Mouse (Mus musculus): Measurements from ENCODE around the gene Gpc4. TPM values are rescaled to one million over a fixed set of nuclear protein-coding genes. Genes with fewer than 3 reads are reported as not detected.

Gpc4 gene
- polyA plus RNA-seq, 1 experiment from 2014 or later = 5.1 TPM

DNA sequence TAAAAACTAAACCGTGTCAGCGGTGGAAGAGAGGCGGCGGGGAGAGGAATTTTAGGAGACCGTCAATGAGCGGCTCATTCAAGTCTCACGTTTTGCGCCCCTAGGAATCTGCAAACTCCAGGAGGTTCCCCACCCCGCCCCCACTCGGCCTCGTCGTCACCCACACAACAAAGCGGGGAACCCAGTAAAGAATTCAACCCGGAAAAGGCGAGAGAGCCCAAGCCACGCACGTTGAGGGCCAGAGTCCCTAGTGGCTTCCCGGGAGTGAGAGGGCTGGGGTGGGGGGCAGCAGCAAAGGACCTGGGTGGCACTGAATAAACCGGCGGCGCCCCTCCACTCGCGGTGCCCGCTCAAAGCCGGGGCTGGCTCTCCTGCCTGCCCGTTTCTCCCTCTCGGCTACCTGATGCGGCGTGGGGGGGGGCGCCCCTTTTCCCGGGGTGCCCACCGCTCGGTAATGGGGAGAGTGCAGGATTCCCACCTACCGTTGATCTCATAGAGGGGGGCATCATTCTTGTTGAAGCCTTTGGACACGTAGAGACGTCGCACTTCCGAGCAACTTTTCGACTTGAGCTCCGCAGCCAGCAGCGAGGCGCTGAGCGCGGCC lies 816 bp downstream of the Gpc4 start:
- peak overlapping the region; percentile 72 for H3K9ac ChIP-seq
- no peak for DNase-seq
- H3K4me2 ChIP-seq = peak overlapping the region; percentile 88
- peaks cover 13% of the 10 kb centered on the region; the same call in 1 of the 2 replicates for H3K4me1 ChIP-seq (replicated peaks)
- peaks cover 31% of the 10 kb centered on the region for H3K27me3 ChIP-seq
- H3K4me3 ChIP-seq (replicated peaks) = peak overlapping the region; percentile 64
- no peak overlapping the region for H3K27ac ChIP-seq
- H3K36me3 ChIP-seq = no peaks in the 10 kb centered on the region
- peak; percentile 18; the same call in 1 of the 2 replicates for ATAC-seq (ENCODE audit: low read depth)
- no peaks in the 10 kb centered on the region for H3K9me3 ChIP-seq (replicated peaks)
- WGBS (ENCODE audit: insufficient replicate concordance) = 13% methylated on average over 39 of the region's 44 CpGs

DNA sequence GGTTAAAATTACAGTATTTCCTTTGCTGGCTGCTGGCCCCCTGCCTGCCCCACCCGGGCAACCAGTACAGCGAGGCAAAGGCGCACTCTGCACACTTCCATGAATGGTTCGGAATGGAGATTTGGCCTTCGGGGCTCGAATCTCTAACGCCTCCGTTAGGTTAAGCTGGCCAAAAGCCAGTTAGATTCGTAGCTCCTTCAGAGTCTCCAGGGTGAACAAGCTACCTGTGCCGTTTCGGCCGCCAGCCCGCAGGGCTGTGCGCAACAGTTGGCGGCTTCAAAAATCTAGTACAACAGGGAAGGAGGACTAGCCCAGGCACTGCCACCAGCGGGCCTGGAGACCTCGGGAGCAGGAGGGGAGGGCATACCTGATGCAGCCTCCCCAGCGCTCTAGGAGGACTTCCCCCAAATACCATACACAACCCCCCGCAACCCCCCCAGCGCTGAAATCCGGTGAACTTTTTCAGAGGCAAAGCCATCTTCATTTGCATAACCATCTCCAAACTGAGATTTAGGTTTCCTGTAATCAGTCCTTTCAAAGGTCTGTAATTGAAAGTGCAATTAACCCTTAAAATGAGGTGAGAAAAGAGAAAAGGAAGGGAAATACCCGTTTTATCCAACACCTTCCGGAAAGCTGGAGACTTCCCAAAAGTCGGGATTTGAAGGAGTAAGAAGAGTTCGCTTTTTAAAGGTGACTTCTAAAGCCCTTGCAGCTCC lies 1.5 kb downstream of the Gpc4 start:
- H3K4me1 ChIP-seq (replicated peaks) = peaks cover 13% of the 10 kb centered on the region; the same call in 1 of the 2 replicates
- WGBS (ENCODE audit: insufficient replicate concordance) = 20% methylated on average over 25 of the region's 25 CpGs
- H3K9me3 ChIP-seq (replicated peaks) = no peaks in the 10 kb centered on the region
- peak overlapping the region; percentile 88 for H3K4me2 ChIP-seq
- H3K27ac ChIP-seq = no peak overlapping the region
- H3K9ac ChIP-seq = peak overlapping the region; percentile 72
- no peaks in the 10 kb centered on the region for H3K36me3 ChIP-seq
- H3K27me3 ChIP-seq = peaks cover 31% of the 10 kb centered on the region
- ATAC-seq (ENCODE audit: low read depth) (no peak), DNase-seq (no peak)
- peak overlapping the region; percentile 64 for H3K4me3 ChIP-seq (replicated peaks)

DNA sequence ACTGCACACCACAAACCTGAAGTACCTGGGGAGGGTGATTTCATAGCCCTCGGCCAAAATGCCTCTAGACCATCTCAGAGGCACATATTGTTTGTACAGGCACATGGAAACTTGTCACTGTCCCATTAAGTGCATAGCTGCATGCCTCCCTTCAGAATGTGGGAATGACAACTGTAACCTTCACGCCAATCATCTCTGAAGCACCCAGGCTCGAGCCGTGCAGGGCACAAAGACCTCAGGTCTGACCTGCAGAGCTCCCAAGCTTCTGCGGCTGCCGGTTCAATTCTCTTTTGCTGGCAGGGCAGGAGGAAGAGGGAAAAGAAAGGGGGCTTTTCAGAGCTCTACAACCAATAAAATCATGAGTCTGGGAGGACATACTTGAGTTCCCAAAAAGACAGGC lies 2.3 kb downstream of the Gpc4 start:
- ATAC-seq (ENCODE audit: low read depth) = no peak
- DNase-seq = no peak
- Histone ChIP-seq H3K27ac (no peak overlapping the region), H3K36me3 (no peaks in the 10 kb centered on the region), H3K4me2 (peak overlapping the region; percentile 88), H3K9ac (no peak overlapping the region), H3K4me3 (replicated peaks) (peak overlapping the region; percentile 64), H3K9me3 (replicated peaks) (no peaks in the 10 kb centered on the region), H3K4me1 (replicated peaks) (peaks cover 13% of the 10 kb centered on the region; the same call in 1 of the 2 replicates), H3K27me3 (peaks cover 31% of the 10 kb centered on the region)
- 30% methylated on average over 6 of the region's 6 CpGs for WGBS (ENCODE audit: insufficient replicate concordance)

DNA sequence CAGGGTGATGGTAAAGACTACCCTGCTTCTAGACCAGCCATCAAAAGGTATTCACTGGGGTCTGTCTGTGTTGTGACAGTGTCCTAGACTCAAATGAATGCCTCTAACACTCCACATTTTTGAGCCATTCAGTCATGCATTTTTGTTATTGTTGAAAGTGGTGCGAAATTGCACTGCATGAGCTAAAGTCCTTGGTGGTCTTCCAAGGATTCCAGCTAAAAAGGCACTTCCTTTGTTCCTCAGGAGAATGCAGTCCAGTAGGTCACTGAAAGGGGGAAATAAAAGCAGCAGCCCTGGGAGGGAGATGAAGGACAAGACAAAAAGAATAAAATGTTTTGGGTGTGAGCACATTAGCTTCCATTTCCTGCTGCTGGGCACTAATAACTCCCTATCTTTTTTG lies 2.8 kb downstream of the Gpc4 start:
- DNase-seq (no peak), ATAC-seq (ENCODE audit: low read depth) (no peak)
- Histone ChIP-seq H3K4me3 (replicated peaks) (no peak overlapping the region), H3K4me2 (no peak overlapping the region), H3K27me3 (peaks cover 27% of the 10 kb centered on the region), H3K36me3 (no peaks in the 10 kb centered on the region), H3K9ac (no peak overlapping the region), H3K4me1 (replicated peaks) (peaks cover 13% of the 10 kb centered on the region; the same call in 1 of the 2 replicates), H3K27ac (no peak overlapping the region), H3K9me3 (replicated peaks) (no peaks in the 10 kb centered on the region)
- WGBS (ENCODE audit: insufficient replicate concordance) = 63% methylated on average over 1 of the region's 1 CpGs

DNA sequence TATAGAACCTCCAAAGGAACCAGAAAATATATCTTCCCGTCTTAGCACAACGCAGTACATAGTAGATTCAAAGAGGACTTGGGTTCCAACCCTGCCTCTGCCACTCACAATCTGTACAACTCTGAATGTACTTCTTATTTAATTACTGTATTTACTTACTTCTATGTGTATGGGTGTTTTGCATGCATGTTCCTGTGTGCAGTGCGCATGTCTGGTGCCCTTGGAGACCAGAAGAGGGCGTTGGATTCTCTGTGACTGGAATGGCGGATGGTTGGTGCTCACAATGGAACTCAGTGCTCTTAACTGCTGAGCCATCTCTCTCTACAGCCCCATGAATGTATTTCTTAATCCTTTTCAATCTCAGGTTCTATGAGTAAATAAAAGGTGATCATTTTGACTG lies 5.4 kb downstream of the Gpc4 start:
- Histone ChIP-seq H3K4me2 (no peak overlapping the region), H3K36me3 (no peaks in the 10 kb centered on the region), H3K4me1 (replicated peaks) (0 out of 2 replicates have a peak, but pooled peaks cover 11% of the 10 kb centered on the region), H3K9ac (no peak overlapping the region), H3K27ac (no peak overlapping the region), H3K9me3 (replicated peaks) (no peaks in the 10 kb centered on the region), H3K27me3 (peaks cover 20% of the 10 kb centered on the region), H3K4me3 (replicated peaks) (no peak overlapping the region)
- DNase-seq = no peak
- ATAC-seq (ENCODE audit: low read depth) = no peak
- WGBS (ENCODE audit: insufficient replicate concordance) = 77% methylated on average over 5 of the region's 5 CpGs

DNA sequence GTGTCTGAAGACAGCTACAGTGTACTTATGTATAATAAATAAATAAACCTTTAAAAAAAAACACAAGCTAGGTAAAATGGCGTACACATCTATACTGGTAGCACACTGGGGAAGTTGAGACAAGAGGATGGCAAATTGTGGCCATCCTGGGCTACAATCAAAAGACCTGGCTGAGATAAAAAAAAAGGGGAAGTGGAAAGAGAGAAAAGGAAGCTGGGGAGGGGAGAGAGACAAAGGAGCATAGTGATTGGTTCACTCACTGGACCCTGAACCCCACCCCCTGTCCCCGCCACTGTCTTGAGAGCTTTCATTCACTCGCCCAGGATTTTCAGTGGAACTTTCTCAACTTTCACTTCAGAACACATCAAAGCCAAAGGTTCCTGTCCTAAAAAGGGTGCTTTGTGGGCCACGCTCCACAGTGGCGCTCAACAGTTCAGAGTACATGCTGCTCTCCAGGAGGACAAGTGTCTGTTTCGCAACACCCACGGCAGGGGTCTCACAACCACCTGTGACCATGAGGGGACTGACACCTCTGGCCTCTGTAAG lies 9.6 kb downstream of the Gpc4 start:
- DNase-seq (no peak), ATAC-seq (ENCODE audit: low read depth) (no peak)
- H3K9ac ChIP-seq = no peak overlapping the region
- H3K36me3 ChIP-seq = no peaks in the 10 kb centered on the region
- peaks cover 36% of the 10 kb centered on the region for H3K4me1 ChIP-seq (replicated peaks)
- H3K27ac ChIP-seq = no peak overlapping the region
- WGBS (ENCODE audit: insufficient replicate concordance) = 65% methylated on average over 7 of the region's 7 CpGs
- H3K4me3 ChIP-seq (replicated peaks) = no peak overlapping the region
- 0 out of 2 replicates have a peak overlapping the region, but pooled peaks have one; percentile 24 for H3K4me2 ChIP-seq
- no peaks in the 10 kb centered on the region for H3K27me3 ChIP-seq
- H3K9me3 ChIP-seq (replicated peaks) = no peaks in the 10 kb centered on the region

DNA sequence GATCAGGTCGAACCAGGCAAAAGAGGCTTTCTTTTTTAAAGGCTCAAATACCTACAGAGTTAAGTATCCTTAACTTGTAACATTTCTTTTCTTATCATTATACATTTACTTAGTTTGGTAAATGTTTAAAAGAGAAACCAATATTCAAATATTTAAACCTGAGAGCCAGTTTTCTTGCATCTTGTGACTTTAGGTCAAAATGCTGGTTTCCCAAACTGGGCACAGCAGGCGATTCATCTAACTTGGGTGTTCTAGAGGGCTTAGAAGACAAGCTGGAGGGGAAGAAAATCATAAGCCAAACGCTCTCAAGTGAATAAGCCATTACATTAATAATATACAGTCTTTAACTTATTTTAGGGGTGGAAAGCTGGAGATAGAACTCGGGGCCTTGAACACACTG lies 10.2 kb downstream of the Gpc4 start:
- DNase-seq = no peak

DNA sequence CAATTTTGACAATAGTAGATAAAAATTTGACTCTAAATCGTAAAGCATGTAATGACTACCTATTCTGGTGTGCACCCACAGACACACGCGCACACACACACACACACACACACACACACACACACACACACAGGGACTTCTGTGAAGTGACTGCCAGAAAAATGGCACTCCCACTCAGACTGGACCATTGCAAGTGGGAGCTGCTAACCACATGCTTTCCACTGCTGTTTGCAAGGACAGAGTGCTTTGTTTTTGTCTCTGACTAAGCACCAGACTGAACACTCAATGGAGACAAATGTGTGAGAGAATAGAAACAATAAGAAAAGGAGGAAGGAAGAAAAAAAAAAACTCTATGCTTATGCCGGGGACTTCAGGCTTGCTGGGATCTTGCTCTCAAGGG lies 11.6 kb downstream of the Gpc4 start:
- H3K4me2 ChIP-seq = no peak overlapping the region
- H3K27me3 ChIP-seq = no peaks in the 10 kb centered on the region
- H3K9me3 ChIP-seq (replicated peaks) = no peaks in the 10 kb centered on the region
- no peak overlapping the region for H3K27ac ChIP-seq
- H3K36me3 ChIP-seq = no peaks in the 10 kb centered on the region
- ATAC-seq (ENCODE audit: low read depth) = no peak
- DNase-seq = no peak
- 70% methylated on average over 4 of the region's 4 CpGs for WGBS (ENCODE audit: insufficient replicate concordance)
- H3K4me3 ChIP-seq (replicated peaks) = no peak overlapping the region
- H3K4me1 ChIP-seq (replicated peaks) = peaks cover 41% of the 10 kb centered on the region
- no peak overlapping the region for H3K9ac ChIP-seq

More for the DNA sequence above, 10.2 kb downstream of the Gpc4 start:
- Histone ChIP-seq H3K4me3 (replicated peaks) (no peak overlapping the region), H3K4me1 (replicated peaks) (peaks cover 37% of the 10 kb centered on the region), H3K9me3 (replicated peaks) (no peaks in the 10 kb centered on the region), H3K27ac (no peak overlapping the region), H3K9ac (no peak overlapping the region), H3K4me2 (no peak overlapping the region), H3K27me3 (no peaks in the 10 kb centered on the region), H3K36me3 (no peaks in the 10 kb centered on the region)
- 75% methylated on average over 4 of the region's 4 CpGs for WGBS (ENCODE audit: insufficient replicate concordance)
- ATAC-seq (ENCODE audit: low read depth) = no peak

DNA sequence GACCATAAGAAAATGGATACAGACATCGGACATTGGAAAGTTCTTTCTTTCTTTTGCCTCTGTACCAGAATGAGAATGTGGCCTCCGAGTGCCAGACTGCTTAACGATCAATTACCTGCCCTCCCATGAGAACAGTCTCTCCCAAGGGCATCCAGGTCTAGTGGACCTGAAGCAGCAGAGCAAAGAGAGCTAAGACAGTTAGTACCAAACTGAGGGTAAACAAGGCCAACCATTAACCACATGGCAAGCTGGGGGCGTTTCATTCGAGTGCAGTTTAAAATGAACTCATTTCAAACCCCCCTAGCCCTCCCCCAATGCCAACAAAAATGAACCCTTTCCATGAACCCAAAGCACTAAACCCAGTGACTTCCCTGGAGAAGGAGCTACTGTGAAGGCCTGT lies 12.1 kb downstream of the Gpc4 start:
- 77% methylated on average over 5 of the region's 5 CpGs for WGBS (ENCODE audit: insufficient replicate concordance)
- H3K4me3 ChIP-seq (replicated peaks) = no peak overlapping the region
- no peaks in the 10 kb centered on the region for H3K9me3 ChIP-seq (replicated peaks)
- no peaks in the 10 kb centered on the region for H3K27me3 ChIP-seq
- H3K4me2 ChIP-seq = no peak overlapping the region
- ATAC-seq (ENCODE audit: low read depth) (no peak), DNase-seq (no peak)
- no peak overlapping the region for H3K27ac ChIP-seq
- H3K36me3 ChIP-seq = no peaks in the 10 kb centered on the region
- no peak overlapping the region for H3K9ac ChIP-seq
- peaks cover 41% of the 10 kb centered on the region for H3K4me1 ChIP-seq (replicated peaks)

DNA sequence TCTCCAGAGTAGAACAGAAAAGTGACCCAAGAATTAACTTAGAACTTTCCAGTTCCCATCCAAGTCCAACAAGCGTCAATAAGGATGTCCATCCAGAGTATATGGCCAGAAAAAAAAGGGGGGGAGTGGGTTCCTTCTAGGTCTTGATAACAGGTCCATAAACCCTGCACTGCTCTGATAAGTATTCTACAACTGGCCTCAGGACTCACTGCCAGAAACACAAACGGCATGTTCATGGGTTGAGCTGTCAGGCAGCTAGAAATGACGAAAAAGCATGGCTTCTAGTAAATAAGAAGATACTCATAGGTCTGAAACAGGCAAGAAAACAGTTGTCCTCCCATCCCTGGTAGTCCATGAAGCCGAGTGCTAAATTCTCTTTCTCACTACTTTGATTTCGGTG lies 13.5 kb downstream of the Gpc4 start:
- Histone ChIP-seq H3K4me1 (replicated peaks) (peaks cover 41% of the 10 kb centered on the region), H3K27ac (peak overlapping the region; percentile 68), H3K36me3 (no peaks in the 10 kb centered on the region), H3K4me3 (replicated peaks) (0 out of 2 replicates have a peak overlapping the region, but pooled peaks have one; percentile 8), H3K4me2 (peak overlapping the region; percentile 59), H3K9ac (no peak overlapping the region), H3K9me3 (replicated peaks) (no peaks in the 10 kb centered on the region), H3K27me3 (no peaks in the 10 kb centered on the region)
- DNase-seq (no peak), ATAC-seq (ENCODE audit: low read depth) (peak; percentile 81)
- WGBS (ENCODE audit: insufficient replicate concordance) = 51% methylated on average over 5 of the region's 5 CpGs

DNA sequence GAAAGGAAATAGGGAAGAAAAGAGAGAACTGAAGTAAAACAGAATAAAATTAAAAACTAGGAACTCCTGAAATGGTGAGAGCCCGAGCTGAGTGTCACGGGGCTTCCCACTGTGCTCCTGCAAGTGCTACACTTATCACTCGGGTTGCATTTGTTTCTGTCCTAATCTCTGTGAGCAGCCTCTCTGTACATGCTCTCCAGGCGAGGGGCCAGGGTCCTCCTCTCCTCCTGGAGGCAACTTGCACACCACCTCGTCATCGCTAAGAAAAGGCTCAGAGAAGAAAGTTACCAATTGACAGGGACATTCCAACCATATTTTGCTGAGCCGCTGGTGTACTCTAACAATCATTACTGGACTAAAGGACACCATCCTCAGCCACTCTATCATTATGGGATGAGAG lies 14.0 kb downstream of the Gpc4 start:
- no peaks in the 10 kb centered on the region for H3K9me3 ChIP-seq (replicated peaks)
- no peaks in the 10 kb centered on the region for H3K27me3 ChIP-seq
- H3K27ac ChIP-seq = peak overlapping the region; percentile 68
- H3K4me3 ChIP-seq (replicated peaks) = 0 out of 2 replicates have a peak overlapping the region, but pooled peaks have one; percentile 8
- H3K9ac ChIP-seq = no peak overlapping the region
- H3K4me2 ChIP-seq = peak overlapping the region; percentile 59
- DNase-seq = peak; percentile 45
- ATAC-seq (ENCODE audit: low read depth) = peak; percentile 98
- H3K4me1 ChIP-seq (replicated peaks) = peaks cover 41% of the 10 kb centered on the region
- no peaks in the 10 kb centered on the region for H3K36me3 ChIP-seq
- 29% methylated on average over 7 of the region's 7 CpGs for WGBS (ENCODE audit: insufficient replicate concordance)
